Mouse (Mus musculus) G1E (cell line): Measurements from ENCODE around the gene Cbx3. TPM values are rescaled to one million over a fixed set of nuclear protein-coding genes. Genes with fewer than 3 reads are reported as not detected.

Source experiments
- ATAC-seq: 2 replicates; pipeline ENCODE4 v1.8.0; 2016; ENCODE audit warnings: mild to moderate bottlenecking; ENCODE audit not compliant: insufficient number of reproducible peaks, poor library complexity, low FRiP score, severe bottlenecking; ENCODE audit errors: extremely low read depth
- DNase-seq: peaks from one replicate; pipeline ENCODE4 v3.0.0; 2012; ENCODE audit warnings: low spot score
- H3K27me3 ChIP-seq: 2 replicates; pipeline ENCODE4 v1.6.1; 2012; ENCODE audit warnings: mild to moderate bottlenecking, low read length, inconsistent platforms; ENCODE audit not compliant: insufficient read depth
- H3K36me3 ChIP-seq: replicated peaks from 2 replicates; pipeline ENCODE3; 2012; ENCODE audit warnings: mild to moderate bottlenecking, inconsistent platforms
- H3K4me1 ChIP-seq: 2 replicates; pipeline ENCODE4 v1.6.1; 2012; ENCODE audit warnings: low read depth, low read length, inconsistent platforms, mixed read lengths; ENCODE audit not compliant: insufficient read depth
- H3K4me3 ChIP-seq: 2 replicates; pipeline ENCODE4 v1.5.1; 2012; ENCODE audit warnings: low read depth, mild to moderate bottlenecking, inconsistent platforms, low read length, moderate library complexity, mixed read lengths
- H3K9me3 ChIP-seq: replicated peaks from 2 replicates; pipeline ENCODE4 v1.6.1; 2012; ENCODE audit warnings: inconsistent platforms
- CTCF ChIP-seq: IDR thresholded peaks from 2 replicates; pipeline ENCODE4 v1.5.1; 2012; ENCODE audit warnings: low read depth, low read length, inconsistent platforms, mixed read lengths
- GATA1 ChIP-seq: IDR thresholded peaks from 2 replicates; pipeline ENCODE4 v1.6.1; 2012; ENCODE audit warnings: borderline replicate concordance, low read length, inconsistent platforms, mixed read lengths
- GATA2 ChIP-seq: IDR thresholded peaks from 2 replicates; pipeline ENCODE4 v1.6.1; 2012; ENCODE audit warnings: low read depth, low read length, inconsistent platforms, borderline replicate concordance
- POLR2AphosphoS5 ChIP-seq: IDR thresholded peaks from 2 replicates; pipeline ENCODE4 v1.6.1; 2012; ENCODE audit warnings: low read depth, low read length, inconsistent platforms; ENCODE audit not compliant: insufficient replicate concordance
- TAL1 ChIP-seq: conservative IDR thresholded peaks from 2 replicates; pipeline ENCODE4 v1.6.1; 2012; ENCODE audit warnings: low read depth, low read length, inconsistent platforms, mixed read lengths
- polyA plus RNA-seq: library from polyadenylated mRNA; stranded (reverse); fragments of >175 nt; gene quantifications from 2 replicates; pipeline ENCODE4 v1.2.3, GENCODE M21; 2012
- total RNA-seq, 2 experiments: library from RNA; stranded (forward) in 1 of 2; stranded (reverse) in 1 of 2; fragments of 200-1000 nt in 1 of 2; fragments of >200 nt in 1 of 2; fragmentation: Nextera tagmentation in 1 of 2; gene quantifications; 2 replicates each; pipeline ENCODE4 v1.2.3; 2014 to 2017

The Cbx3 gene
- total and polyA plus RNA-seq, 3 experiments, result 98.2 to 598 (median 254) TPM

GRCm38 (mm10) chr6:51457770-51458387, 12.3 kb upstream of the Cbx3 start:
- peaks cover 33% of the 10 kb centered on the region for H3K36me3 ChIP-seq
- H3K27me3 ChIP-seq, result no peaks in the 10 kb centered on the region; the same call in 1 of the 2 replicates
- ATAC-seq (no peak), DNase-seq (no peak)
- no peak overlapping the region for H3K4me3 ChIP-seq
- peaks cover 4% of the 10 kb centered on the region; the same call in 1 of the 2 replicates for H3K4me1 ChIP-seq
- TF ChIP-seq GATA1 (no peak), POLR2AphosphoS5 (peak; percentile 91; the same call in 1 of the 2 replicates)
- H3K9me3 ChIP-seq, result no peaks in the 10 kb centered on the region

DNA sequence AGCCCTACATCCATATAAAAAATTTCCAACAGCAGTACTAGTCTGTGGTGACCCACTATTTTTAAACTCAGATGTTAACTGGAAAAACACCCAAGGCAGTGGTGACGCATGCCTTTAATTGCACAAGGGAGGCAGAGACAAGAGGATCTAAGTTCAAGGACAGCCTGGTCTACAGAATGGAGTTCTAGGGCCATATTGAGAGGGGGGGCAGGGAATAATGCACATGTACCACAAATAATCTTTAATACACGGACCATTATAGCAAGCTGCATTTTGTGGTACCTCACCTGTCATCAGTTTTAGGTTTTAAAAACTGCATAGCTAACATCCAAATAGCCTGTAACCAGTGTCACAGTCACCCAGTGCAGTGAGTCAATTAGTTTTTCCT, 11.2 kb upstream of the Cbx3 start:
- Histone ChIP-seq H3K36me3 (peaks cover 43% of the 10 kb centered on the region), H3K27me3 (no peaks in the 10 kb centered on the region; the same call in 1 of the 2 replicates)

DNA sequence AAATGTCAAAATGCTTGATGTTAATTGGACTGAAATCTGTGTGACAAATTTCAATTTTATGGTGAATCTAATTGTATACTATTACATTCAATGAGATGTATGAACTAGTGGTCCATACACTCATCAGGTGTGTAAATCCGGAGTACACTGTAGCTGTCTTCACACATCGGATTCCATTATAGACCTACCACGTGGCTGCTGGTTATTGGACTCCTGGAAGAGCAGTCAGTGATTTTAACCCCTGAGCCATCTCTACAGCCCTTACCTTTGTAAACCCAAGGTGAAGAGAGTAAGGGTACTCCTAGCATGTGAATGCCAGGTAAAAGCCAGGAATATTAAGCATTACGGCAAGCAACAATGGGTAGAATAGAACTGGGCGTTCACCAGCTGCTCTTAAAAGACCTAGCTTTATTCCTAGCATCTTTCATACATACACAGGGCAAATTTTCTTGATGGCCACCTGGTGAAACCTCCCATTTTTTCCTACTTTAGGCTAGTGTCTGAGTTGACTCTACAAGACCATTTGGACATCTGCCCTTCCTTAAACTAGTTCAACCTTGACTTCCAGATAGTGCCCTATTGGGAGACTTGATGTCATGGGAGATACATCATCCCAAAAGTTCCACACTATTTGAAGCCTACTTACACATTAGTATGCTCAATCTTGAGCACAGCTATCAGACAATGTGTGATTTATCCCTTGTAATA, 10.7 kb upstream of the Cbx3 start:
- TF ChIP-seq POLR2AphosphoS5, result 0 out of 2 replicates have a peak, but pooled peaks have one; percentile 3
- TF ChIP-seq CTCF, result no peak
- TF ChIP-seq GATA1, result no peak
- Histone ChIP-seq H3K27me3 (no peaks in the 10 kb centered on the region; the same call in 1 of the 2 replicates), H3K9me3 (no peaks in the 10 kb centered on the region), H3K4me1 (peaks cover 10% of the 10 kb centered on the region; the same call in 1 of the 2 replicates), H3K36me3 (peaks cover 48% of the 10 kb centered on the region), H3K4me3 (no peak overlapping the region)
- DNase-seq (no peak), ATAC-seq (0 out of 2 replicates have a peak, but pooled peaks have one; percentile 15)

More for the DNA sequence above, 11.2 kb upstream of the Cbx3 start:
- H3K4me1 ChIP-seq, result peaks cover 8% of the 10 kb centered on the region; the same call in 1 of the 2 replicates
- DNase-seq, result no peak
- H3K9me3 ChIP-seq, result no peaks in the 10 kb centered on the region
- TF ChIP-seq GATA1 (no peak), GATA2 (no peak), TAL1 (no peak), POLR2AphosphoS5 (0 out of 2 replicates have a peak, but pooled peaks have one; percentile 64)
- ATAC-seq, result peak; percentile 12; the same call in 1 of the 2 replicates
- H3K4me3 ChIP-seq, result no peak overlapping the region

GRCm38 (mm10) chr6:51460021-51460360, 10.2 kb upstream of the Cbx3 start:
- ATAC-seq, result no peak
- Histone ChIP-seq H3K4me3 (no peak overlapping the region), H3K4me1 (peaks cover 10% of the 10 kb centered on the region; the same call in 1 of the 2 replicates), H3K36me3 (peaks cover 53% of the 10 kb centered on the region), H3K9me3 (no peaks in the 10 kb centered on the region), H3K27me3 (no peaks in the 10 kb centered on the region; the same call in 1 of the 2 replicates)
- TF ChIP-seq GATA2 (no peak), POLR2AphosphoS5 (peak; percentile 94; the same call in 1 of the 2 replicates)
- no peak for DNase-seq

DNA sequence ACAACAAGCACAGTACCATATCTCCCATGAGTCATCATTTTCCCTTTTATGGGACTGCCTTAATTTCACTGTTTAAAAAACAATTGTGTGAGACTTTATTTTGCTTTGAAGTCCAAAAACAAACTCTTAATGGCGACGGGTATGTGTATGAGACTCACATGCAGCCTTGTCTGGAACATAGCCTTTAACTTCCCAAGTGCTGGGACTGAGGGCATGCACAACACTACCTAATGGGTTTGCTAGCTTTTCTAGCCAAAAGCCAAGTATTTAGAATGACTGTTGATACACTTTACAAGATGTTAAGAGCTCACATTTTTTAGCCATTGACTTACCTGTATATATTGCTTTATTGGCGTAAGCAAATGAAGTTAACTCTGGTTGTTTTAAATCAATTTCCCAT, 9.8 kb upstream of the Cbx3 start:
- Histone ChIP-seq H3K4me3 (no peak overlapping the region), H3K9me3 (no peaks in the 10 kb centered on the region), H3K4me1 (peaks cover 11% of the 10 kb centered on the region), H3K27me3 (no peaks in the 10 kb centered on the region), H3K36me3 (peaks cover 57% of the 10 kb centered on the region)
- TF ChIP-seq GATA2 (no peak), GATA1 (no peak), CTCF (no peak), TAL1 (no peak), POLR2AphosphoS5 (no peak)
- DNase-seq, result no peak
- no peak for ATAC-seq

DNA sequence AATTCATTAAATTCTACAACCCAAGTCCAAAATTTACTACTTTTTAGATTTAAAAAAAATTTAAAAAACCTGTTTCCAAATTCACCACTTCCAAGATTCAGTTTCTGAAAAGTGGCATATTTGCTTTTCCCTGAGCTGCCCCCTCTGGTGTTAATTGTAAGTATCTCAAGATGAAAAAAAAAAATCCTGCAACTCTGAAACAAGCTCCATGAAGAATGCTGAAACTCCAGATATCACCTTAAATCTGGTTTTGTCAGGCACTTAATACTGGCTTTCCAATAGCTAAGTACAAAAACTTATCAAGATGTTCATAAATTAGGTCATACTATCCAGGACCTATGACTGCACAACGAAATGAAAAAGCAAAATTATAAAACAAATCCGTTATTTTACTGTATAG, 2.5 kb upstream of the Cbx3 start:
- H3K36me3 ChIP-seq, result peaks cover 52% of the 10 kb centered on the region

More for the DNA sequence above, 2.5 kb upstream of the Cbx3 start:
- TF ChIP-seq POLR2AphosphoS5 (no peak), GATA2 (no peak)
- H3K4me3 ChIP-seq, result peak overlapping the region; percentile 94
- DNase-seq, result no peak
- ATAC-seq, result no peak
- H3K9me3 ChIP-seq, result no peaks in the 10 kb centered on the region
- H3K27me3 ChIP-seq, result no peaks in the 10 kb centered on the region
- H3K4me1 ChIP-seq, result peaks cover 22% of the 10 kb centered on the region
